Comparison of ENCODE assay signal across 11 mouse cellular contexts in the genomic region with DNA sequence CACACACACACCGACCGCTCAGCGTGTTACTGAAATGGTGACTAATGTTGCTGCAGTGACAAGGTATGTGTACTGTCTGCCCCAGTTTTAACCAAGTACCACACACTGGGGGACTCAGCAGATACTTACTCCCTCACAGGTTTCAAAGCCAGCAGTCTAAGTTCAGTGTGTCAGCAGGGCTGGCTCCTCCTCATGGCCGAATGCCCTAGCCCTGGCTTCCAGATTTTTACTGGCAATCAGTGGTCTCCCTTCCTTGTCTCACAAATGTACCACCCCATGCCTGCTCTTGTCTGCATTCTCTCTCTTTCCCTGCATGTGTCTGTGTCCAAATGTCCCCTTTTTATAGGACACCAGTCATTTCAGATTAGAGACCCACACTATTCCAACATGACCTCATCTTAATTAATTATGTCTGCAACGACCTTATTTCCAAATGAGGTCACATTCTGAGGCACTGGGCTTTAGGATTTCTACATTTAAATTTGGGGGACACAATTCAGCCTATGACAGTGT.
"Had no signal": no experiment of that assay in that cellular context is flagged by ENCODE, and none has a peak within 500 bp of the region (broad histone marks: within the 10 kb centered on the region; RNA-seq: fewer than 3 reads in every experiment).

No protein-coding gene starts in this region.

- DNase-seq: liver, postnatal 0 days; lung, adult 2 months; lung, postnatal 4 days; midbrain, embryonic 14.5 days; right cerebral cortex, adult 18-20 months; right cerebral cortex, postnatal 25 days; right cerebral cortex, postnatal 4 days; spleen, adult 18-20 months; thymus, adult 18-20 months; thymus, postnatal 14 days; thymus, postnatal 36 days had no signal
